Mouse (Mus musculus) small intestine, adult 2 months (tissue): ENCODE data around the gene Arap1.

Experiments
- CTCF ChIP-seq: fragments of 200-500 bp; IDR thresholded peaks from 2 replicates; pipeline ENCODE4 v1.5.1; 2012; ENCODE audit warnings: low read depth, mild to moderate bottlenecking, control low read depth, inconsistent platforms, low read length, moderate library complexity, mixed read lengths; ENCODE audit not compliant: insufficient replicate concordance, insufficient read length; ENCODE audit errors: extremely low read depth
- POLR2A ChIP-seq: fragments of 200-500 bp; IDR thresholded peaks from 2 replicates; pipeline ENCODE4 v1.6.1; 2012; ENCODE audit warnings: low read depth, mild to moderate bottlenecking, control low read depth, inconsistent platforms, low read length, moderate library complexity

DNA sequence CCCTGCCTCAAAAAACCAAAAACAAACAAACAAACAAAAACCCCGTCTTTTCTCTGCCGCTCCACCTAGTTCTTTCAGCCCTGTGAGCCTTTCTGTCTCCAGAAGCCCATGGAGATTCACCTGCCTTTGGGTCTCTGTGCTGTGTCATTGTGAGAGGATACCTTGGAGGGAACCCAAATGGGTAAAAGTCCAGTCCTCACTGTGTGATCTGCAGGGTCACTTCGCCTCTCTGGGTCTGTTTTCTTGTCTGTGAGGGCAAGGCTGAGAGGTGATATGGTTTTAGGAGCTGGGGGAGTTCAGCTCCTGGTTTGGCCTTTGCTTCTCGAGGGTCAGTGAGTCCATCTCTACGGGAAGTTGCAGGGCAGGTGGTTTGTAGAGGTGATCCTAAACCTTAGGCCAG lies 21.9 kb upstream of the Arap1 start:
- TF ChIP-seq CTCF: no peak
- no peak for TF ChIP-seq POLR2A
